Mouse (Mus musculus) urinary bladder, adult 18-20 months (tissue): ENCODE measurements around the gene Cabs1.

Experiments used
- DNase-seq, 2 experiments: peaks; one replicate each; pipeline ENCODE4 v3.0.0; 2022; ENCODE audit warnings: low spot score in 2 of 2, mixed read lengths in 2 of 2

Gene Cabs1

DNA sequence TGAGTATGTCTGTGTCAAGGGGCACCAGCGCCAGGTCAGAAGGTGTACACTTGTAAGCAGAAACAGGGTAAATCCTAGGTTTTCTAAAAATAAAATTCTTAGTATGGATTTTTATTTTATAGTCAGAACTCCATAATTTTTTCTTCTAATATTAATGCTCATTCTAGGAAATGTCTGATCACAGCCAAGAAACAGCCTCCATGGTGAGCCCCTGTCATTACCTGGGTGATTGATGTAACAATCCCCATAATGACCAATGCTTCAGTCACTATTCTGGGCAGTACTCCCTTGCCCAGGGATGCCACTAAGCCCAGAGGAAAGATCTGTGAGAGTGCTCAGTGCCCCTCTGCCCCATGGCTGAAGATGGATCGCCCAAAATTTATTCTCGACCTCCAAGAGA lies at the start of gene Cabs1:
Gene Cabs1, plus strand, starts transcription at position 301 of the 400 bp plus-strand sequence.
- DNase-seq = no peak

DNA sequence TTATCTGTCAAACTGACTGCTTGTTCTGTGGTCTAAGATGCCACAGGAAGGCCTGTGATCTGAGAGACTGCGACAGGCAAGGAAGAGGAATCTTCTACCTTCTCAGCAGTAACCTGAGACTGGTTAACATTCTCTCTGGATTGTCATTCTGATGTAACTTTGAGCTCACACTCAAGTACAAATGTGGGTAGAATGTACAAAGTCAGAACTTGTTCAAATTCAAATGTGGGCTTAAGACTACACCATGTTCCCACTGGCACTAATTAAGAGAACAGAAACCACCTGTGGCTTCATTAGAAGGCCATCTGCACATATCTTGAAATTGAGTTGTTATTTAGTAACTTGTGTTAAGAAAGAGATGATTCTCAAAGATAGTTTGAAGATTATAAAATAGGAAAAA lies 47.6 kb upstream of the Cabs1 start:
- DNase-seq = no peak

DNA sequence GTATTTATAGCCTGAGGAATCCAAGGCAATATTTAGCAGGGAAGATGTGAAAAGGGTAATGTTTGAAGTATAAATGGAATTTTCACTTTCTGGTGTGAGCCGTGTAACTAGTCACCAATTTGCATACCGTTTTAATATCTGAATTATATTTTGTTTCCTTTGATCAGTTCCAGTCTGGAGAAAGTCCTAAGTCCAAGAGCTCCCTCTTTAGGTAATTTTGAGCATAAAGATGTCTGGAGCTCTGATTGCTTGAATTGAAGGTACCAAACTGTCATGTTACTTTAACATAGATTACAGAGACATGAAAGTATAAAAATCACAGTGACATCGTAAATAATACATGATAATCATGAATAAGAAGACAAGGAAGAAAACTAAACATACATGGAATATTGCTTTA lies 38.5 kb upstream of the Cabs1 start:
- DNase-seq = no peak

DNA sequence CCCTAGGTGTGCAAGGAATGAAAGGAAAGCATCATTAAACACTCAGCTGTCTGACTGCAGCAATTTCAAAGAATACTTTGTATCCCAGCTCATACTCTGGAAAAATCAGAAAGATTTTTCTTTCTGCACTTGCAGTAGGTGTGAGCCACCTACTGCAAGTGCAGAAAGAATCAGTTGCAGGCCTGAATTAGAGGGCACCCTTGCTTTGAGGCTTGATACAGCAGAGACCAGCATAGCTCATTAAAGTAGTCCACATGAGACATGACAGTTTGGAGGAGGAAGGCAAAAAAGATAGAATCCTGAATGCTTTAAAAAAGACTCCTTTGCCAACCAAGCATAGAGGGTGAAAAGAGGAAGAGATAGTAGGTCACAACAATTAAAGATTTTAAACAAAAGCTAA lies 36.7 kb upstream of the Cabs1 start:
- DNase-seq = no peak

DNA sequence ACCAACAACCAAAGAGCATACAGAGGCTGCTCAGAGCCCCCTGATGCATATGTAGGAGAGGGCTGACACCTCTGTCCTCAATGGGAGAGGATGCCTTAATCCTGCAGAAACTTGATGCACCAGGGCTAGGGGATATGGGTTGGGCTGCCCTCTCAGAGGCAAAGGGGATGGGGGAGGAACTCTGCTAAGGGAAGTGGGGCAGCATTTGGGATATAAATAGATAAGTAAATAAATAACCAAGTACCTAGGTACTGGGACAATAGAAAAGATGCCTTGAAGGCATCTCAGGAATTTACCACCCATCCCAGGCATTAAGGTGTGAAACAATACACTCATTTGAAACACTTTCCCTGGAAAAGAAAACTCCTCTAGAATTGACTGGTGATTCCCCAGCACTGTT lies 27.4 kb upstream of the Cabs1 start:
- no peak for DNase-seq

DNA sequence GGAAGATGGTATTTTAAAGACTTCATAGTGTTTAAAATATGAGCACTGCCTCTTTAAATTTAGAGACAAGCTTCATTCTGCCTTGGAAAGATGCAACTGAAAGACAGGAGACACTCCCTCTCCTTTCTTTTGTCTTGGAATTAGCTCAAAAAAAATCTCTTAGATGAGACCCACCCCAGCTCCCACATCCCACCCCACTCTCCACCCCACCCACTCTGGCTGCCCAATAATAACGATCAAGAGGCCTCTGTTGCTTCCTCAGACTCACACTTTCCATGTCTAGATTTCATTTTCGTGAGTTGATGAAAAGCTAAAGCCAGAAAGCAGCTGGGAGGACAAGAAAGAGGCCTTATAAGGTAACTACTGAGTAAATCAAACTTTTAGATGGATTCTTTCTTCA lies 10.0 kb upstream of the Cabs1 start, which contains the start of the genes 2310003L06Rik and Gm28434:
Gene 2310003L06Rik, plus strand, starts transcription at position 259 of the 400 bp plus-strand sequence.
Gene Gm28434, plus strand, starts transcription at position 317 of the 400 bp plus-strand sequence.
- no peak for DNase-seq

DNA sequence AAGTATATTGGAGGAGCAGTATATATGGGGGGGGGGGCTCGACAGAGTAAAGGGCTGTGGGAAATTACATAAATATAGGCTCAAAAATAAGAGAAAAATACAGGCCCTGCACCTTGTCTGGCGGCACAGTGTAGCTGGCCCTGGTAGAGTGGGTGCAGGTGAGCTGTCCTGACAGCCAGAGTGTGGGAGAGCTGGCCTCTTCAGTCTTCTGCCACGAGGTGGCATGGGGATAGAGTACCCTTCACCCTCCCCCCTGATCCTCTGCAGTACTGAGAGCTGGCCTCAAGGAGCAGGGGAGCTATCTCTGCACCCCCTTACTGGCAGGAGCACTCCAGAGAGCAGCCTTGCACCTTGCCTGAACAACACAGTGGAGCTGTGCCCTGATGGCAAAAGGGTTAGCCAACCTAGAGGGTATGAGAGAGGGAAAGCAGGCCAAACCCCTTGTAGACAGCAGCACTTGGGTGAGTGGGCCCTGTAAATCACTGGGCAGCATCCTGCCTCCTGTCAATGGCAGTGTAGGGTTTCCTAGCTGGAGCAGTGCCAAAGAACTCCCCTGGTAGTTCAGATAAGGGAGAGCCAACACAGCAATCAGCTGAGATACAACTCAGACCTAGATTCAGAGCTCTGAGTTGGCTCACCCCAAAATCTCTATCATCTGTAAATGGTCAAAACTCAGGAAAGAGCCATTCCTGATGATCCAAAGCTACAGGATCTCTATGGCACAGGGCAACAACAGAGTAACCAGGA lies 3.4 kb downstream of the Cabs1 start:
- no peak for DNase-seq

DNA sequence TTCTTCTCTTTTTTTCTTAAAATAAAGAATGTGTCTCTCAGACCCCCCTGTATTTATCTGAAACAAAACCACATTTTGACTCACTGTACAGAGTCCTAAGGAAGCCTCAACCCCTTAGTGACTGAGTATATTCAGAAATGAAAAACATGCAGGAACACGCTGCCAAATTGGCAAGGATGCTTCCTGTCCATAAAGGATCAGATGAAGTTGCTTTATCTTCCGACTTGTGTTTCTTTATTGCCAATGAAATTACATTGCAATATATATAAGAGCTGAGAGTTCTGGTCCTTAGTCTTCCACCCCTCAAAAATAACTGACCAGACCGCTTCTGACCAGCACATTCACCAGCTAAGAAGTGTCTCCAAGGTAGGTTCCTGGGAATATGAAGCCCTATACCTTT lies 23.0 kb downstream of the Cabs1 start, which contains the start of gene Smr3a:
Gene Smr3a, plus strand, starts transcription at position 301 of the 400 bp plus-strand sequence.
- no peak for DNase-seq

DNA sequence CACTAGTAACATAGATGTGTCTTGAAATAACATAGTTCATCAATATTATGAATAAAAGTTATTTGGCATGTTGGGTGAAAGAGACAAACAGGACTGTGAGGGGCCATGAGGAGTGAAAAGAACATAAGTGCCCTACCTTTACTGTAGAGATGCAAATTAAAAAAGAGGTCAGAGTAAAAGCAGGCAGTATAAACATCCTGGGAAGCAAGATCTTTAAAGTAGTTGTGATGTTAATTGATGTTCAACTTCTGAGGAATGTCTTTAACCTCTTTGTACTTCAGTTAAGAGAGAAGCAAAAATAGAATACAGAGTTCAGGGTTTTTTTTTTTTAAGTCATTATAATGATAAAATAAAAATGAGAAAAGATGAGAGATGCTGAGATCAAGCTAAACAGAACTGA lies 26.0 kb downstream of the Cabs1 start:
- DNase-seq = no peak
